Mouse (Mus musculus) erythroblast, embryonic 14.5 days (primary cell): ENCODE results near the gene Ppcdc.

Experiments
- GATA1 ChIP-seq: IDR thresholded peaks from 2 replicates; pipeline ENCODE4 v1.6.1; 2012; ENCODE audit warnings: low read length, inconsistent platforms, mixed read lengths
- TAL1 ChIP-seq: IDR thresholded peaks from 3 replicates; pipeline ENCODE4 v1.6.1; 2012; ENCODE audit warnings: low read length, inconsistent platforms, mixed read lengths

DNA sequence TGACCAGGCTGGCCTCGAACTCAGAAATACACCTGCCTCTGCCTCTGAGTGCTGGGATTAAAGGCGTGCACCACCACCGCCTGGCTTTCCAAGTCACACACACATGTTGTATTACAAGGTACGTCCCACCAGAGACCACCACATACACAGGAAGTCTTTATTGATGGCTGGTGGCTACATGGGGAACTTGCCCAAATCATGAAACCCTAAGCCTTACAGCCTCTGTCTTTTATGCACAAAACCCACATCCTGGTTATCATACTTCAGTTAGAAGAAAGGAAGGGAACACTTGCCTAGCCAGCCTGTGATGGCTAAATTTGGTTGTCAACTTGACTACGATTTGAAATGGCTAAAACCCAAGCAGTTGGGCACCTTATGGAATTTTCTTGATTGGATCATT is 35.9 kb downstream of the Ppcdc start:
- TF ChIP-seq GATA1, result no peak
- TF ChIP-seq TAL1, result no peak
